Mouse (Mus musculus) kidney, postnatal 14 days (tissue): ENCODE results near the gene Atp6v1e2.

ENCODE experiments used
- DNase-seq: peaks from one replicate; pipeline ENCODE4 v3.0.0; 2022; ENCODE audit warnings: mixed read lengths

The Atp6v1e2 gene

DNA sequence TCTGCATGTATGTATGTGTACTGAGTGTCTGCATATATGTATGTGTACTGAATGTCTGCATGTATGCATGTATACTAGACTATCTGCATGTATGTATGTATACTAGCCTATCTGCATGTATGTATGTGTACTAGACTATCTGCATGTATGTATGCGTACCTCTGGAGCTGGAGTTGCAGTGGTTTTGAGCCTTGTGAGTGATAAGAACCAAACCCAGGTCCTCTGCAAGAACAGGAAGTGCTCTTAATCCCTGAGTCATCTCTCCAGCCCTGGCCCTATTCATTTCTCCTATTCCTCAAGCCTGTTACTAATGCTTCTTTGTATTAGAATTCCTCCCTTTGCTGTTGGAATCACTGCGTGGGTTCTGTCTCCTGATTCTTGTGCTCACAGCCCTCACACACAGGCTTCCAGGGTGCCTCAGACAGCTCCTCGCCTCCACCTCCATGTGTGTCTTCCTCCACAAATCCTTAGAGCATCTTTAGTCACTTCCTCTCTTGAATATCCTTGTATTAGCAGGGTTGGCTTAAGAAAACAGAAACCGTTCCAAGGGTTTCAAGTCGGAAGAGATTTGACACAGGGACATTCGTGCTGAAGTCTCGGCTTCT is 34.6 kb downstream of the Atp6v1e2 start:
- DNase-seq: no peak

DNA sequence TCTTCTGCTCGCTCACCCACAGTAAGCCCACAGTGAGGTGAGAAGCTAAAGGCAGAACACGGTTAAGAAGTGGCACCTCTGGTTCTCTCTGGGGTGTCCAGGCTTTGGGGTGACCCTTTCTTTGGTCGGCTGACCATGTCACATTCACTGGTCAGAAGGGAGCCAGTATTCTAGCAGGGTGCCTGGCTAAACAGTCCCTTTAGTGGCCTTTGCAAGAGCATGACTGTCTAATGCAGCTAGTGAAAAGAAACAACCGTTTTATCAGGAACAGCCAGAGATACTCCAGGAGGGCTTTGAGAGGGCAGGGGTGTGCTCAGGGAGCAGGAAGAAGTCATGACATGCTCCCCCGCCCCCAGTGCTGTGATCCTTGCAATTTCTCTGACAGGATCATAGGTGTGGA is 36.4 kb downstream of the Atp6v1e2 start:
- no peak for DNase-seq

DNA sequence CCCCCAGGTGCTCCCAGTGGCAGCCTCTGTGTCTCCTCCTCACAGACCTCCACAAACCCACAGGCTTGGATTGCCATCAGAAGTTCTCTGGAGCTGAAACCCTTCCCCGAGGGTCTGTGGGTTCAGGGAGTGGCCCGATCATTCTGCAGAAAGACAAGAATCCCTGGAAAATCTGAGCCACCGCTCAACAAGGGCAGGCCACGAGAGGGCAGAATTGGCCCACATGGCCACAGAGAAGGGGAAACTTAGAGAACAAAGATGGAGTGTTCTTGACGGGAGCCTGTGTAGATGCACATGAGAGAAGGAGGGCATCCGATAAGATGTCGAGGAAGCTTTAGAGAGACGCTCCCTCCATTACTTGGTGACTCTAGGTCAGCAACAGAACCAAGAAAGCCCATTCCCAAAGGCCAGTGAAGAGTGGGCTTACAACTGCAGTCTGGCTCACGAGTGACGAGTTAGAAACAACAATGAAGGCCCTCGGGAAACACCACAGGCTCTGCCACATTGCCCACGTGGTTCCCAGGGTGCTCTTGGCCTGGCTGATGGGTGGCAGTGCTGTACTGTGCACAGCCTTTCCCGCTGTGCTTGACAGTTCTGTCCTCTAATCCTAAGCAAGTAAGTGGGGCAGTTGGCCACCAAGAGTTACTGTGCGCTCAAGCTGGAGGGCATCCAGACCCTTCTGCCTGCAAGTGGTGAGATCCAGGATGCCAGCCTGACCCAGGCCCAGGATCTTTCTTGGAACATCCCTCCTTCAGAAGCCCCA is 37.8 kb downstream of the Atp6v1e2 start:
- DNase-seq: peak; percentile 38

DNA sequence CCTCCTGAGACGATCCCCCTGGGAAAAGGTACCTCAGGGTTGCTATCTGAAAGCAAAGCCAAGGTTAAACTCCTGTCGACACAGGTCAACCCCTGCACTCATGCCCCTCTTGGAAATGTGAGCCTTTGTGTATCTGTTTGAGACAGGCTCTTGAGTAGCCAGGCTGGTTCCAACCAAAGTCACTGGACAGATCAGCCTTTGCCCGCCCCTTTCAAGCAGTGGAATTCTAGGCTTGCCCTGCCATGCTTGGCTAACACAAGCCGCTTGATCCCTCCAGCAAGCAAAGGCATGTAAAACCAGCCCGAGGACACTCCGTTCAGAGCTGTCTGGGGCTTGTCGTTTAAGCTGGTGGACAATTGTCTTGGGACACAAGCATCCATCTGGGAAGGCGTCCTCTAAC is 39.4 kb downstream of the Atp6v1e2 start:
- DNase-seq: no peak

DNA sequence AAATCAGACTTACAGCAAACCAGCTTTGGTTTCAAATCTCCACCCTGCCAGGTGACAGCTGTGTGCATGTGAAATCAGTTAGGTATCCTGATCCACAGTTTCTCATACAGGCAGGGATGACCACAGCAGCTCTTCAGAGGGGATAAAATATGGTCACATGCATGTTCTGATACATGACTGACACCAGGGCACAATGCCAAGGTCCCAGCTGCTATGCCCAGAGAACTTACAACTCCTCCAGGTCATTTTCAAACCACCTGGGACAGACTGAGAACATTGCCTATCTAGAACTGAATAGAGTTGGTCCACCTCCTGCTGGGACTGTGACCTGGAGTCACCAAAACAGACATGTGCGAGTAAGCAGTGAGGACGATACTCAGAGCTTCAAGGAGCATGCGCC is 40.6 kb downstream of the Atp6v1e2 start:
- no peak for DNase-seq

DNA sequence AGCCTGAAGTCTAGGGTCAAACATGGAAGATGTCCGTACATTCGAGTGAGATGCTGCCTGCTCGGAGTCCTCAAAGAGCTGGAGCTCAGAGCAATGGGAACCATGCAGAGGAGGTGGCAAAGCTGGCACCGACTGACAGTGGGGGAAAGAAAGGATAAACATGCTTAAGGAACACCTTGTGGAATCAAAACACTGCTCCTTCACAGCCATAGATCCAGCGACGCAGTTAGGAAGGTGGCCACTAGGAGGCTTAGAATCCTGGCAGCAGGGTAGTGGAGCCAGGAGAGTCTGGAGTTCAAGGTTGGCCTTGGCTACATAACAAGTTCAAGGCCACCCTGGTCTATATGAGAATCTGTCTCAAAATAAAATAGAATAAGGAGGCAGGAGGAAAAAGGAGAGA is 41.1 kb downstream of the Atp6v1e2 start:
- DNase-seq: no peak

DNA sequence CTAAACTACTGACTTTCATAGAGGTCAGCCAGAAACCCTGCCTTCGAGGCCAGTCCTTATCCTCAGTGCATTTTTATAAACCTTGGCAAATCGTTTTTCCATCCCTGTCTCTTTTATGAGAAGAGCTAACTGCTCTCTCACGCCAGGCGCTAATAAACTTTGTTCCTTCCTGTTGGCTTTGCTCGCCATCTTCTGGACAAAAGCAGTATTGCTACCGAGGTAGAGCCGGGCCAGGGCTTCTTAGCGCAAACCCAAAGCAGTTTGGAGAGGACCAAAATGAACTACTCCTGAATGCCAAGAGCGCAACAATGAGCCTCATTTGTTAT is 41.6 kb downstream of the Atp6v1e2 start:
- peak; percentile 87 for DNase-seq

DNA sequence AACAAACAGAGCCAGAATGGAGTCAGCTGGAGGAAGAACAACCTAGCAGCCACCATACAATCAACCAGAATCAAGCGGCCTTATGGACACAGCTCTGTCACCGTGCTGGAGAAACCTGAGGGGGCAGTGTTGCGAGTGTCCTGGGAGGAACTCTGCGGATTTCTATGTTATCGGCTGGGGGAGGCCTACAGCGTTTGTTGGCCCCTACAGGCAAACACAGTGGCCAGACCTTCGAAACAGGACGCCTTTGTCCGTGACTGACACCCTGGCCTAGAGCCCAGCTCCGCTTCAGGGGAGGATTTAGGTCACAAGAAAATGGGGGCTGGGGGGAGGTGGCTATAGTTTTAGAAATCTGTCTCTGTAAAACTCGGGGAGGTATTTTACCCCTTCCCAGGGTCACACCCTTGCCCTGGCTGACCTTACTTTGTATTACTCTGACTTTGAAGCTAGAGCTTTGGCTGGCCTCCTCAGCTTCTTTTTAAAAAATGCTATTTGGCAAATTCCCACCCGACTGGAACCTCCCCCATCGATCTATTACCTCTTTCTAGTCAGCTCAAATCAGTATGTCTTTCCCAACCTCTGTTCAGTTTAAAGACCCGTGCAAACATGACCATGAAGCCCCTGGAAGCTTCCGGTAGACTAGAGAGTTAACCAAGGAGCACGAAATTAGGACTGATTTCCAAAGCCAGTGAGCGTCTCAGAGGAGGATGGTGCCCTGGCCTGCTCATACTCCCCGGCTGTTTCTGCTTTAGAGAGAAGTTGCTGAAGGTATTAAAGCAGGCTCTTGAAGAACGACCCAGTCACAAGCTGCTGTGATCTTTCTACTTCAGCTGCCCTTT is 42.2 kb downstream of the Atp6v1e2 start:
- peak; percentile 45 for DNase-seq

DNA sequence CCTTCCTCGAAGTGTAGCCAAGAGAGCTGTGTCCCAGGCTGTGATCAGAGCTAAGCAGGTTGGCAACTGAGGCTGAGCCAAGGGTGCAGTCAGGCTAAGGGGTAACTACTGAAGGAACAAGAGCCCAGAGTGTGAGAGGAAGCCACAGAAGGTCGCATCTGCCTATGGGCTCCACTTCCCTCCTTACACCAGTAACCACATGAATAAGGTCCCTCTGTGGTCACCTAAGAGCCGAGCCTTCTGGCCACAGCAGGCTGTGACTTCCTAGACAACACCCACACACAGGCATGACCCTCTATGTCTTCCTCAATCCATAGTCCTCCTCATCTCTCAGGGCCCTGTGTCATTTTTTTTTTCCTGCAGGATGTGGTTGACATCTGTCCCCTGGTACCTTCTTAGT is 43.5 kb downstream of the Atp6v1e2 start:
- no peak for DNase-seq

DNA sequence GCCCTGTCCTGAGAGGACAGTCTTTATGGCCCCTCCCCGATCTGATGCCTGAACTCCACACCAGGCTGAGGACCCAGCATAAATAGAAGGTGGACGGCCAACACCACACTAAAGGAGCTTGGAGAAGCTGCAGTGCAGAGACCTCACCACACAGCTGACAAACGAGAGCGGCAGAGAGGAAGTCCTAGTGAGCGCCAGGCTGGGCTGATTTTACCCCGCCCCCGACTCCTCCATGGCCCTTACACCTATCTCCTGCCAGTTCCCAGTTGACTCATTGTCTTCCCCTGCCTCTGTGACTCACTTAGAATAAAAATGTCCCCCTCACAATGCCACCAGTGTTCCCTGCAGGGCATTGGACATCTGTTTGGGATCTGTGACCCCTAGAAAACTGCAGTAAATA is 44.1 kb downstream of the Atp6v1e2 start:
- peak; percentile 29 for DNase-seq

DNA sequence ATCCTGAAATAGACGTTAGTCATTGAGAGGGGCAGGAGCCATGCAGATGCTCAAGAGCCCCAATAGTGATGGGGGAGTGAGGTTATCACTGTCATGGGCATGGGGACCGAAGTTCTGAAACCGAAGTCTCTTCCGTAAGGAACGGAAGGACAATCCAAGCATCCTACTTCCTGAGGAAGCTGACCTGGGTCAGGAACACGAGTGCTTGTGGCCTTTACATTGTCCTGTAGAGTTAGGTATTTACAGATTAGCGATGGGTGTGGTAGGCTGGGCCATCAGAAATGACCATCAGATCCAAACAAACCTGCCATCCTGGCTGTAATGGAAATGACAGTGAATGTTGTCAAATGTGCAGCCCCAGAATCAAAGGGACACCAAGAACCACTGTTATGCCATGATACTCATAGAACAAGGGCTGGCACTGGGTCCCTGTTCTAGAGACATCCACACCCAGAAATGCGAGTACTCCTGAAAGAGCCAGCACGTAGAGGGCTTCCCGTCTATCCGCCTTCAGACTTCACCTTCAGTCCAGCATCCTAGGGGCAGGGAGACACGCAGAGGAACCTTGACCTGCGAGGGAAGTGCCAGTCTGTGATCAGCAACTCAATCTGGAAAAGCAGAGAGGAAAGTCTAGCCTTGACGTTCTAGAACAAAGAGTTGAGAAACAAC is 45.2 kb downstream of the Atp6v1e2 start:
- DNase-seq: no peak

DNA sequence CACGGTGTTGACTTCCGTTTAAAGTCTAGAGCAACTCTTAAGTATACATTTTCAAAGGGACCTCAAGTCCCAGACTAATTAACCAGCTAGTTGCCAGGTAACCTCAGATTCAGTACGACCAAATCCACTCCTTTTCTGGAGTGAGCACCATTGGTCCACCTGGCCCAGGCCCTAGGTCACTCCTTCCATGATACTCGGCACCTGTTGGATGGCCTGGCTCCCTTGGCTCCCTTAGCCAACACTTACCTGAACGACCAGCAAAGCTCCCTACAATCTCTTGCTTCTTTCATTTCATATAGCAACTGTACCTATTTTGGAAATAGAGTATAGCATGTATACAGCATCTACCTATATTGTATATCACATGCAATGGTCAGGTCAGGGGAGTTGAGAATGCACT is 47.1 kb downstream of the Atp6v1e2 start:
- no peak for DNase-seq

DNA sequence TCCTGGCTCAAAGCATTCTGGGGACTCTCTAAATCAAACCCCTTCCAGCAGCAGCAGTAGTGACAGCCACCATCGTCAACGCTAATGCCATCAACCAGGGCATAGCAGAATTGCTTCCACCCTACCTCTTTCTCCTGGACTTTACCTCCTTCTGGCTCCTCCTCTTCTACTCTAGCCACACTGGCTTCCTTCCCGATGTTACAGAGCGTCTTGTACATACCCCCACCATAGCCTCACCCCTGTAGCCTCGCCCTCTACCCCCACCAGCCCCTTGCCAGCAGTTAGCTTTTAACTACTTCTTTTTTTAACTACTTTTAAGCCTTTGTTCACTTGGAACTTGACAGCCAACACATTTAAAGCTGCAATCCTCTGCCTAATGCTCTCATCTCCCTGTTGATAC is 47.9 kb downstream of the Atp6v1e2 start:
- DNase-seq: peak; percentile 21

DNA sequence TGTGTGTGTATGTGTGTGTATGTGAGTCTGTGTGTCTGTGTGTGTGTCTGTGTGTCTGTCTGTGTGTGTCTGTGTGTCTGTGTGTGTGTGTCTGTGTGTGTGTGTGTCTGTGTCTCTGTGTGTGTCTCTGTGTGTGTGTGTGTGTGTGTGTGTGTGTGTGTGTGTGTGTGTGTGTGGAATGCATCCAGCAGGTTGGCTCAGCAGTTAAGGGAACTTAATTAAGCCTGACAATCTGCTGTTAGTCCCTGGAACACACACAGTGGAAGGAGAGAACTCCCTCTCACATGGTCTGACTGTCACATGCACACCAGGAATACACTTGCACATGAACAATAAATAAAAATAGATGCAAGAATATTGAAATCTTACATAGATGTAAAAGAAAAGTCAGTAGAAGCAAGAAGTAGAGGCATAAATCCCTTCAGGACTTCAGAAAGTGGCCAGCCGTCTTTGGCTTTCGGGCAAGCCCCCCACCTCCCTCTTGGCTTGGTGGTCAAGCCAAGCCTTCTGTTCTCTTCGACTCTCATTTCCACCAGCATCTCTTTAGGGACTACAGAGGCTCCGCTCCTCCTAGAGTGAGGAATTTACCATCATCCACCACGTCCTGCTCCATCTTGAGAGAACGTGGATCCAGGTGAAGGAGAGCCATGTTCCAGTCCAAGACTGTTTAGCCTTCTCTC is 50.1 kb downstream of the Atp6v1e2 start:
- no peak for DNase-seq

DNA sequence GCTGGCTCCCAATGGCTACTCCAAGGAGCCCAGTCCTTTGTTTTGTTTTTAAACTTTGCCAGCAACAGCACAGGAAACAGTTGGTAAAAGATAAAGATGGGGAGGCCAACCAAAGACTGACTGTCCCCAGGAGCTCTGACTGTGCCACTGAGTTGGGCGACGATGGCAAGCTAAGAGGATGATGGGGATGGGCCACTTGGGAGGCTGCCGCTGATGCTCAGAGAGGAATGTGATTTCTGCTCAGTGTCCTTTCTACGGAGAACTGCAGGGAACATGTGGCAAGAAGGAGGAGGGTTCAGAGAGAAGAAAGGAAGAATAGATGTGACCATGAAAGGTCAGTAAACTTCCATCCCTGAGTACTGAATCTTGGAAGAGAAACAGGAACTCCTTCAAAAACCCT is 52.5 kb downstream of the Atp6v1e2 start:
- no peak for DNase-seq
